Mouse (Mus musculus) hindbrain, postnatal 0 days (tissue): ENCODE data around the gene Atg9a. TPM values are rescaled to one million over a fixed set of nuclear protein-coding genes. Genes with fewer than 3 reads are reported as not detected.

ENCODE experiments used
- ATAC-seq: fragments of 200-750 bp; cut with Nextera tagmentation; 2 replicates; pipeline ENCODE4 v1.8.0; 2017; ENCODE audit warnings: mild to moderate bottlenecking, moderate TSS enrichment, moderate library complexity
- DNase-seq: peaks from one replicate; pipeline ENCODE4 v3.0.0-alpha.2; 2015; ENCODE audit warnings: low spot score
- H3K27ac ChIP-seq: fragments of 300-500 bp; sonication (generic); 2 replicates; pipeline ENCODE4 v1.5.1; 2014; ENCODE audit warnings: mild to moderate bottlenecking
- H3K27me3 ChIP-seq: fragments of 300-500 bp; sonication (generic); 2 replicates; pipeline ENCODE4 v1.6.1; 2014; ENCODE audit warnings: low read length, mixed read lengths; ENCODE audit not compliant: insufficient read depth
- H3K36me3 ChIP-seq: fragments of 300-500 bp; sonication (generic); 2 replicates; pipeline ENCODE4 v1.6.1; 2014; ENCODE audit warnings: low read length, mixed read lengths; ENCODE audit not compliant: insufficient read depth
- H3K4me1 ChIP-seq: fragments of 300-500 bp; sonication (generic); 2 replicates; pipeline ENCODE4 v1.6.1; 2014; ENCODE audit warnings: antibody characterized with exemption, low read length, mixed read lengths; ENCODE audit not compliant: insufficient read depth
- H3K4me2 ChIP-seq: fragments of 300-500 bp; sonication (generic); 2 replicates; pipeline ENCODE4 v1.6.1; 2014; ENCODE audit warnings: low read depth, mild to moderate bottlenecking, low read length, moderate library complexity, mixed read lengths
- H3K4me3 ChIP-seq: fragments of 300-500 bp; sonication (generic); 2 replicates; pipeline ENCODE4 v1.5.1; 2014; ENCODE audit warnings: low read length
- H3K9ac ChIP-seq: fragments of 300-500 bp; sonication (generic); replicated peaks from 2 replicates; pipeline ENCODE4 v1.6.1; 2014; ENCODE audit warnings: mild to moderate bottlenecking, low read length, moderate library complexity, mixed read lengths
- H3K9me3 ChIP-seq: fragments of 300-500 bp; sonication (generic); 2 replicates; pipeline ENCODE4 v1.6.1; 2016; ENCODE audit warnings: low read length, mixed read lengths
- CTCF ChIP-seq: IDR thresholded peaks from 2 replicates; pipeline ENCODE4 v1.5.1; 2016; ENCODE audit warnings: antibody characterized with exemption, control low read depth, low read depth
- WGBS: fragments of 180-500 bp; shearing (Covaris S2); extraction: QIAGEN DNeasy Blood & Tissue Kit; methylation state at CpG from one replicate; pipeline ENCODE4 v1.1.7; 2014; 5-methylcytosine and 5-hydroxymethylcytosine counted together
- microRNA-seq, 2 experiments: library from miRNA; unstranded; fragments of <30 nt; microRNA quantifications; one replicate each; pipeline ENCODE4; 2016
- polyA plus RNA-seq: library from polyadenylated mRNA; unstranded; fragments of >200 nt; fragmentation: Nextera tagmentation; extraction: Ambion mirVana; gene quantifications from 2 replicates; pipeline ENCODE4 v1.2.1, GENCODE M21; 2015
- total RNA-seq: library from RNA; depleted of rRNA; stranded (reverse); fragments of >200 nt; gene quantifications from 2 replicates; pipeline ENCODE4 v1.2.3, GENCODE M21; 2014; rRNA removed

Gene Atg9a
- total and polyA plus RNA-seq, 2 experiments from 2014 or later: 62.8 to 132 TPM

- 59% methylated on average over 4 of the region's 4 CpGs for WGBS
- ATAC-seq (no peak), DNase-seq (no peak)
- TF ChIP-seq CTCF: no peak
- no peaks in the 10 kb centered on the region for H3K9me3 ChIP-seq
- no peaks in the 10 kb centered on the region for H3K27me3 ChIP-seq
- peaks cover 13% of the 10 kb centered on the region for H3K4me1 ChIP-seq
- H3K27ac ChIP-seq: peak overlapping the region; percentile 98; the same call in 1 of the 2 replicates
- peak overlapping the region; percentile 97 for H3K4me2 ChIP-seq
- H3K4me3 ChIP-seq: peak overlapping the region; percentile 91
- peak overlapping the region; percentile 96 for H3K9ac ChIP-seq
- H3K36me3 ChIP-seq: peaks cover 39% of the 10 kb centered on the region
Measured at GRCm38 (mm10) chr1:75140601-75141190, 51.3 kb downstream of the Atg9a start.

- Histone ChIP-seq H3K27me3 (no peaks in the 10 kb centered on the region), H3K4me2 (no peak overlapping the region), H3K36me3 (peaks cover 35% of the 10 kb centered on the region), H3K9ac (no peak overlapping the region), H3K4me3 (no peak overlapping the region), H3K27ac (no peak overlapping the region), H3K4me1 (peaks cover 8% of the 10 kb centered on the region), H3K9me3 (no peaks in the 10 kb centered on the region)
- WGBS: 91% methylated on average over 2 of the region's 2 CpGs
- TF ChIP-seq CTCF: no peak
- no peak for ATAC-seq
- DNase-seq: no peak
Measured at GRCm38 (mm10) chr1:75138448-75138847, 53.5 kb downstream of the Atg9a start.

- H3K4me2 ChIP-seq: no peak overlapping the region
- 85% methylated on average over 3 of the region's 3 CpGs for WGBS
- DNase-seq (no peak), ATAC-seq (no peak)
- H3K36me3 ChIP-seq: peaks cover 35% of the 10 kb centered on the region
- H3K27me3 ChIP-seq: no peaks in the 10 kb centered on the region
- H3K9me3 ChIP-seq: no peaks in the 10 kb centered on the region
- H3K9ac ChIP-seq: no peak overlapping the region
- H3K4me3 ChIP-seq: no peak overlapping the region
- H3K27ac ChIP-seq: no peak overlapping the region
- TF ChIP-seq CTCF: no peak
- H3K4me1 ChIP-seq: peaks cover 8% of the 10 kb centered on the region
Measured at GRCm38 (mm10) chr1:75136730-75137129, 55.3 kb downstream of the Atg9a start.

GRCm38 (mm10) chr1:75136293-75136692, 55.7 kb downstream of the Atg9a start:
- Histone ChIP-seq H3K4me2 (no peak overlapping the region), H3K27ac (no peak overlapping the region), H3K36me3 (peaks cover 35% of the 10 kb centered on the region), H3K27me3 (no peaks in the 10 kb centered on the region), H3K9me3 (no peaks in the 10 kb centered on the region), H3K9ac (no peak overlapping the region), H3K4me3 (no peak overlapping the region), H3K4me1 (peaks cover 8% of the 10 kb centered on the region)
- DNase-seq (no peak), ATAC-seq (no peak)
- TF ChIP-seq CTCF: no peak
- WGBS: 88% methylated on average over 6 of the region's 6 CpGs

- 72% methylated on average over 12 of the region's 12 CpGs for WGBS
- Histone ChIP-seq H3K36me3 (peaks cover 27% of the 10 kb centered on the region), H3K27ac (no peak within 1 kb of the TSS)
Measured at GRCm38 (mm10) chr1:75133421-75134207, 58.4 kb downstream of the Atg9a start, which contains the start of gene Slc23a3. Gene Slc23a3, minus strand, starts transcription at chr1:75133890.

More at GRCm38 (mm10) chr1:75133421-75134207, 58.4 kb downstream of the Atg9a start, which contains the start of gene Slc23a3:
- Histone ChIP-seq H3K9me3 (no peaks in the 10 kb centered on the region), H3K4me1 (no peaks in the 10 kb centered on the region), H3K27me3 (no peaks in the 10 kb centered on the region), H3K4me3 (no peak within 1 kb of the TSS), H3K9ac (no peak within 1 kb of the TSS), H3K4me2 (no peak within 1 kb of the TSS)
- TF ChIP-seq CTCF: no peak
- ATAC-seq (no peak), DNase-seq (no peak)

Small RNA genes within 50 kb of the gene (microRNA-seq; reads per million reads assigned to microRNA genes)
- 0 reads per million in 2 experiments for gene Gm27943

Other genes starting within 250 kb of the Atg9a start
- gene Ihh, start 240.5 kb downstream of the Atg9a start, total RNA-seq: 0.18 and 0.31 TPM in 2 replicates
- 0.11 and 0.25 TPM in 2 replicates for gene Ihh, start 240.5 kb downstream of the Atg9a start, polyA plus RNA-seq
- gene Nhej1, start 67.0 kb downstream of the Atg9a start, total RNA-seq: 4.4 and 7.8 TPM in 2 replicates
- gene Nhej1, start 67.0 kb downstream of the Atg9a start, polyA plus RNA-seq: 5.2 and 5.8 TPM in 2 replicates
- gene Slc23a3, start 58.3 kb downstream of the Atg9a start, total RNA-seq: not detected in 2 replicates
- gene Slc23a3, start 58.3 kb downstream of the Atg9a start, polyA plus RNA-seq: not detected in 2 replicates
- 50.0 and 52.4 TPM in 2 replicates for gene Cnppd1, start 49.5 kb downstream of the Atg9a start, total RNA-seq
- 44.8 and 46.3 TPM in 2 replicates for gene Cnppd1, start 49.5 kb downstream of the Atg9a start, polyA plus RNA-seq
- gene Retreg2, start 49.4 kb downstream of the Atg9a start, total RNA-seq: 240 and 274 TPM in 2 replicates
- 124 and 137 TPM in 2 replicates for gene Retreg2, start 49.4 kb downstream of the Atg9a start, polyA plus RNA-seq
- 35.9 and 49.5 TPM in 2 replicates for gene Zfand2b, start 23.6 kb downstream of the Atg9a start, total RNA-seq
- gene Zfand2b, start 23.6 kb downstream of the Atg9a start, polyA plus RNA-seq: 45.0 and 47.3 TPM in 2 replicates
- gene Abcb6, start 11.8 kb downstream of the Atg9a start, total RNA-seq: 51.5 and 52.0 TPM in 2 replicates
- 40.4 and 45.9 TPM in 2 replicates for gene Abcb6, start 11.8 kb downstream of the Atg9a start, polyA plus RNA-seq
- 17.9 and 30.2 TPM in 2 replicates for gene Ankzf1, start within 50 bp of the Atg9a start, total RNA-seq
- gene Ankzf1, start within 50 bp of the Atg9a start, polyA plus RNA-seq: 14.1 and 17.0 TPM in 2 replicates
- 14.8 and 15.3 TPM in 2 replicates for gene Glb1l, start 18.6 kb upstream of the Atg9a start, total RNA-seq
- 15.5 TPM in 2 replicates for gene Glb1l, start 18.6 kb upstream of the Atg9a start, polyA plus RNA-seq
- gene Stk16, start 18.6 kb upstream of the Atg9a start, total RNA-seq: 84.8 and 105 TPM in 2 replicates
- gene Stk16, start 18.6 kb upstream of the Atg9a start, polyA plus RNA-seq: 103 and 112 TPM in 2 replicates
- 180 and 235 TPM in 2 replicates for gene Tuba4a, start 27.7 kb upstream of the Atg9a start, total RNA-seq
- 155 and 163 TPM in 2 replicates for gene Tuba4a, start 27.7 kb upstream of the Atg9a start, polyA plus RNA-seq
- gene A630095N17Rik, start 39.9 kb upstream of the Atg9a start, total RNA-seq: not detected in 2 replicates
- 0.29 and 0.31 TPM in 2 replicates for gene A630095N17Rik, start 39.9 kb upstream of the Atg9a start, polyA plus RNA-seq
- 33.3 and 48.0 TPM in 2 replicates for gene Dnajb2, start 44.2 kb upstream of the Atg9a start, total RNA-seq
- gene Dnajb2, start 44.2 kb upstream of the Atg9a start, polyA plus RNA-seq: 62.6 and 64.5 TPM in 2 replicates
- gene Ptprn, start 72.3 kb upstream of the Atg9a start, total RNA-seq: 120 and 132 TPM in 2 replicates
- gene Ptprn, start 72.3 kb upstream of the Atg9a start, polyA plus RNA-seq: 46.0 and 48.3 TPM in 2 replicates
- 257 and 298 TPM in 2 replicates for gene Resp18, start 86.2 kb upstream of the Atg9a start, total RNA-seq
- 394 and 396 TPM in 2 replicates for gene Resp18, start 86.2 kb upstream of the Atg9a start, polyA plus RNA-seq
- 143 and 175 TPM in 2 replicates for gene Dnpep, start 125.8 kb upstream of the Atg9a start, total RNA-seq
- gene Dnpep, start 125.8 kb upstream of the Atg9a start, polyA plus RNA-seq: 120 and 131 TPM in 2 replicates
- 2.6 and 6.9 TPM in 2 replicates for gene Des, start 168.1 kb upstream of the Atg9a start, total RNA-seq
- gene Des, start 168.1 kb upstream of the Atg9a start, polyA plus RNA-seq: 1.2 and 1.6 TPM in 2 replicates
- 50.4 and 52.7 TPM in 2 replicates for gene Speg, start 183.1 kb upstream of the Atg9a start, total RNA-seq
- 19.2 and 19.9 TPM in 2 replicates for gene Speg, start 183.1 kb upstream of the Atg9a start, polyA plus RNA-seq
- 88.0 and 96.8 TPM in 2 replicates for gene Gmppa, start 243.7 kb upstream of the Atg9a start, total RNA-seq
- gene Gmppa, start 243.7 kb upstream of the Atg9a start, polyA plus RNA-seq: 59.9 and 63.1 TPM in 2 replicates